In genomic region chr3:9512199-9512598, GRCm38 (mm10) we compare ENCODE assay signal across 29 mouse cellular contexts.
A peak's percentile ranks its signal among the peaks of the same experiment; 100 is the strongest.
DNase-seq lines count a peak whose midpoint lies in the region; ATAC-seq lines count a peak whose summit lies in the region.
"Had no signal": no experiment of that assay in that cellular context is flagged by ENCODE, and none has a peak within 500 bp of the region (broad histone marks: within the 10 kb centered on the region; RNA-seq: fewer than 3 reads in every experiment).

No protein-coding gene starts in this region.

- no peak overlapping the region for H3K27ac ChIP-seq in kidney, embryonic 15.5 days
- H3K27ac ChIP-seq: embryonic facial prominence, embryonic 15.5 days; forebrain, embryonic 12.5 days; gastrocnemius, adult 2 months; hindbrain, embryonic 12.5 days; intestine, embryonic 15.5 days; layer of hippocampus, adult 2 months; neural tube, embryonic 13.5 days; stomach, embryonic 15.5 days had no signal

- WGBS in kidney, embryonic 15.5 days, result 94% methylated on average over 10 of the region's 10 CpGs

- no peaks in the 10 kb centered on the region for H3K36me3 ChIP-seq in kidney, embryonic 15.5 days
- H3K36me3 ChIP-seq: embryonic facial prominence, embryonic 15.5 days; forebrain, embryonic 12.5 days; intestine, embryonic 15.5 days; neural tube, embryonic 13.5 days; stomach, embryonic 15.5 days had no signal

- H3K27me3 ChIP-seq in kidney, embryonic 15.5 days, result no peaks in the 10 kb centered on the region
- H3K27me3 ChIP-seq: embryonic facial prominence, embryonic 15.5 days; hindbrain, embryonic 12.5 days; intestine, embryonic 15.5 days; megakaryocyte, embryonic 14.5 days; neural tube, embryonic 13.5 days; Patski; stomach, embryonic 15.5 days had no signal

- no peak overlapping the region for H3K4me2 ChIP-seq in kidney, embryonic 15.5 days
- H3K4me2 ChIP-seq: embryonic facial prominence, embryonic 15.5 days; forebrain, embryonic 12.5 days; heart, embryonic 11.5 days; hindbrain, embryonic 12.5 days; intestine, embryonic 15.5 days; liver, embryonic 11.5 days; neural tube, embryonic 13.5 days; stomach, embryonic 15.5 days had no signal

- no peaks in the 10 kb centered on the region for H3K9me3 ChIP-seq in kidney, embryonic 15.5 days (replicated peaks)
- H3K9me3 ChIP-seq: embryonic facial prominence, embryonic 15.5 days; forebrain, embryonic 12.5 days; hindbrain, embryonic 12.5 days; intestine, embryonic 15.5 days; megakaryocyte, embryonic 14.5 days; neural tube, embryonic 13.5 days; stomach, embryonic 15.5 days had no signal

- no peak overlapping the region for H3K4me3 ChIP-seq in kidney, embryonic 15.5 days (replicated peaks)
- H3K4me3 ChIP-seq: embryonic facial prominence, embryonic 15.5 days; forebrain, embryonic 12.5 days; gastrocnemius, adult 2 months; hindbrain, embryonic 12.5 days; intestine, embryonic 15.5 days; layer of hippocampus, adult 2 months; megakaryocyte, embryonic 14.5 days; neural tube, embryonic 13.5 days; stomach, embryonic 15.5 days had no signal

- H3K9ac ChIP-seq in kidney, embryonic 15.5 days, result no peak overlapping the region
- H3K9ac ChIP-seq: embryonic facial prominence, embryonic 15.5 days; forebrain, embryonic 12.5 days; hindbrain, embryonic 12.5 days; intestine, embryonic 15.5 days; neural tube, embryonic 13.5 days; stomach, embryonic 15.5 days had no signal

- ATAC-seq in kidney, embryonic 15.5 days (replicated peaks; ENCODE audit: low FRiP score), result 0 out of 2 replicates have a peak, but pooled peaks have one; percentile 9
- ATAC-seq in common myeloid progenitor, adult 5-6 weeks (replicated peaks; ENCODE audit: low read depth, poor library complexity, severe bottlenecking), result 0 out of 2 replicates have a peak, but pooled peaks have one; percentile 11
- 0 out of 2 replicates have a peak, but pooled peaks have one; percentile 19 for ATAC-seq in neutrophil, adult 5-6 weeks (ENCODE audit: extremely low read depth, insufficient number of reproducible peaks, low FRiP score, poor library complexity, severe bottlenecking)
- ATAC-seq: activated CD4-positive, CD25-positive, alpha-beta regulatory T cell, adult 4 months; intestine, embryonic 15.5 days; Patski had no signal

- DNase-seq in kidney, adult 8-10 months, result no peak
- DNase-seq in urinary bladder, postnatal 4 days (ENCODE audit: low spot score in 2 of 2), result no peak
- DNase-seq in spleen, postnatal 4 days (ENCODE audit: low spot score in 2 of 2), result no peak
- DNase-seq in layer of hippocampus, postnatal 14 days (ENCODE audit: low spot score in 2 of 2), result no peak
- DNase-seq: adrenal gland, postnatal 10 days; cerebellum, adult 11 months; cerebellum, postnatal 10 days; gastrocnemius, adult 2 months; heart, postnatal 14 days; kidney, postnatal 10 days; lung, adult 18-20 months; lung, postnatal 14 days; right cerebral cortex, postnatal 14 days; spleen, adult 18-20 months had no signal

- H3K4me1 ChIP-seq in kidney, embryonic 15.5 days, result peaks cover 4% of the 10 kb centered on the region
- H3K4me1 ChIP-seq: intestine, embryonic 15.5 days; stomach, embryonic 15.5 days had no signal
